Mouse (Mus musculus): ENCODE results near the gene Emc10. TPM values are rescaled to one million over a fixed set of nuclear protein-coding genes. Genes with fewer than 3 reads are reported as not detected.

Emc10 gene
- 100 to 1,000 TPM; 192 to 201 TPM for total RNA-seq (2021)
- long read RNA-seq, experiment 1, transcript Emc10-201 (8 exons, 1,662 nt): minor isoform, 53 of 307 reads
- long read RNA-seq, experiment 1, transcript Emc10-202 (7 exons, 1,872 nt): major isoform, 217 of 307 reads
- long read RNA-seq, experiment 1, partial matches to known transcripts: 18 of 307 reads
- long read RNA-seq, experiment 1, other reads (novel, unspliced or antisense): 18 of 307 reads
- long read RNA-seq, experiment 2, transcript Emc10-202 (7 exons, 1,872 nt): major isoform, 157 of 227 reads
- long read RNA-seq, experiment 2, transcript Emc10-201 (8 exons, 1,662 nt): minor isoform, 36 of 227 reads
- long read RNA-seq, experiment 2, partial matches to known transcripts: 20 of 227 reads
- long read RNA-seq, experiment 2, other reads (novel, unspliced or antisense): 10 of 227 reads

DNA sequence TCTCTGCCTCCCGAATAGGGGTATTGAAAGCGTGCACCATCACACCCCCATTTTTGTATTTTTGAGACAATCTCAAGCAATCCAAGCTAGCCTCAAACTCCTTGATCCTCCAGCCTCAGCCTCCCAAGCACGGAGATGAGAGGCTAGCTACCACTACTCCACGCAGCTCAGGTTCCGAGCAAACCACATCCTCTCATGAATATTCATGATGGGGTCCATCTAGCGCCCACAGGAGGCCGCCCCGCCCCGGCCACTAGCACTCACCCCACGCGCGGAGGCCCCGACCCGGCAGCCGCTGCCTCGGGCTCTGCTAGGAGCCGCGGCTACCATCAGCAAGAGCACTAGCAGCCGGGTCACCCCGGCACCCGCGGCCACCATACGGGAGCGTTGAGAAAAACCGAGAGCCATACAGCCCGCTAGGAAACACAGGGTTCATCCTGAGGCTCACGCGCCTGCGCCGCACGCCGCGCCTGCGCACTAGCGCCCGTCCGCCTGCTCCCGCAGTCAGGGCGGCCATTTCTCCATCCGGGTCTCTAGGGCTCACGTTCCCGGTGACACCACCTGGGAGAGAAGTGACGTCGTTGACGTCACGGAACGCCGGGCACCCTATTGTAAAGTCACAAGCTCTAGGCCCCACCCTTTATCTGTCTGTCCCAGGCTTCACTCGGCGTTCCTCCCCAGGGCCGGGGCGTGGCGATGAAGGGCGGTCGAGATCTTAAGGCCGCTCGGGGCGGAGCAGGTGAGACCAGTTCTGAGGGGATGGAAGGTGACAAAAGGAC, at the start of gene Emc10, which contains the start of gene Fam71e1:
TSS of gene Emc10 (minus strand) at position 538 of the 779 bp plus-strand sequence.
TSS of gene Fam71e1 (plus strand) at position 590 of the 779 bp plus-strand sequence.
- no peak; the same call in 1 of the 2 replicates for TF ChIP-seq CTCF (IDR thresholded peaks at IDR 0.05)

DNA sequence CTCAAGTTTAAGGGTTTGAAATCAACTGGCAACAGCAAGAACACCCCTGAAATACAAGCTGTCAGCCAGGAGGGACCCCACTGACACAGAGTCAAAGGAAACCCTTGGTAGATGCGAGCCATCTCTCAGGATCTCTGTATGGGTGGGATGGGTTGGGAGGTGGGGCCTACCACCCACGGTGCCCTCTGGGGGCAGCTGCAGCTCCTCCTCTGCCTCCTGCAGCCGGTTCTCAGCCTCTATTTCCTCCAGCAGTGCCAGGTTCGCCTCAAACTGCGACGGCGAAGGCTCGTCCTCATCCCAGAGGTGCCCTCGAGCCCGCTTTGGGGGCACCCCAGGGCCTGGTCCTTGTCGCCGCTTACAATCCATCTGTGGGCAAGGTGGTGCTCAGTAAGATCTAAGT, 46.7 kb upstream of the Emc10 start:
- intact Hi-C loops (cut with DNase I): no loop called here

More for the DNA sequence above, at the start of gene Emc10, which contains the start of gene Fam71e1:
- peak; percentile 99 for DNase-seq (ENCODE audit: extremely low spot score in 1 of 2, low spot score in 2 of 2)
- H3K4me3 ChIP-seq: peak within 1 kb of the TSS; percentile 77
- intact Hi-C loops (cut with DNase I): no loop called here
- H3K27ac ChIP-seq: peak within 1 kb of the TSS; percentile 97

GRCm38 (mm10) chr7:44542555-44542954, 46.2 kb upstream of the Emc10 start:
- Histone ChIP-seq H3K4me3 (no peak overlapping the region), H3K27ac (no peak overlapping the region)
- no peak for TF ChIP-seq CTCF (IDR thresholded peaks at IDR 0.05)
- no peak for DNase-seq (ENCODE audit: extremely low spot score in 1 of 2, low spot score in 2 of 2)
- intact Hi-C loops (cut with DNase I): no loop called here

More for the DNA sequence above, 46.7 kb upstream of the Emc10 start:
- TF ChIP-seq CTCF (IDR thresholded peaks at IDR 0.05): no peak
- Histone ChIP-seq H3K27ac (no peak overlapping the region), H3K4me3 (no peak overlapping the region)
- DNase-seq (ENCODE audit: extremely low spot score in 1 of 2, low spot score in 2 of 2): no peak

DNA sequence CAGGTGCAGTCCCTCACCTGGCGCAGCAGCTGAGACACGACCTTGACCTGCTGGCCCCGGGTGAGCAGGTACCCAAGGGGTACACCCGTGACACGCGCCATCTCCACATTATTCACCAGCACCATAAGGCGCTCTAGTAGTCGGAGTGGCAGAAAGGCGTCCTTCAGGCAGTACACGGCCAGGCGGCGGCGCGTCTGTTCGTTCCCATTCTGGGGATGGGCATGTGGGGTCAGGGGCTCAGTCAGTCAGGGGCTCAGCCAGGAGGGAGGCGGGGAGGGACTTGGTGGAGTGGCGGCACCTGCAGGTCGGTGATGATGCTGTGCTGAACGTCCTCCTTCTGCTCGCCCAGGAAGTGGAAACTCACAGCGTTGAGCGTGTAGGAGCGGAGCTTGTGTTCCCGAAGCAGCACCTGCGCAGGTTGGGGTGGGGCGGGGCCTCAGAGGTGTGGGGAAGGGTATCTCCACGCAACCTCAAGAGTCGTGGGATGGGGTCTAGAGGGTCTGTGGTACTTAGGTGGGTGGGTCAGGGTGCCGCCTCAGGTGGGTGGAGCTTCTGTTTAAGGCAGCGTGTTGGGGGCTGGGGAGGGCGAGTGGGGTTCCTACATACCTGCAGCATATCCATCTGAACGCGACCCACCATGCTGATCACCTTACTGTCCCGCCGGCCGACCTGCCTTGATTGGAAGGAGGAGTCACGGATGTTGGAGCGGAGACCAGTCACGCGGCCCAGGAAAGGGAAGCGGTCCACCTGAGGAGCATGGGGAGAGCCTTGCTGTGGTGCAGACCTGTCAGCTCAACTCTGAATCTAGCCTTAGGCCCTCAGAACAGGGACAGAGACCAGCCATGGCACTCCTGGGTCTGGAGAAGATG, 42.7 kb upstream of the Emc10 start:
- intact Hi-C loops (cut with DNase I): no loop called here
- no peak for TF ChIP-seq CTCF (IDR thresholded peaks at IDR 0.05)
- DNase-seq (ENCODE audit: extremely low spot score in 1 of 2, low spot score in 2 of 2): no peak
- Histone ChIP-seq H3K27ac (no peak overlapping the region), H3K4me3 (no peak overlapping the region)

DNA sequence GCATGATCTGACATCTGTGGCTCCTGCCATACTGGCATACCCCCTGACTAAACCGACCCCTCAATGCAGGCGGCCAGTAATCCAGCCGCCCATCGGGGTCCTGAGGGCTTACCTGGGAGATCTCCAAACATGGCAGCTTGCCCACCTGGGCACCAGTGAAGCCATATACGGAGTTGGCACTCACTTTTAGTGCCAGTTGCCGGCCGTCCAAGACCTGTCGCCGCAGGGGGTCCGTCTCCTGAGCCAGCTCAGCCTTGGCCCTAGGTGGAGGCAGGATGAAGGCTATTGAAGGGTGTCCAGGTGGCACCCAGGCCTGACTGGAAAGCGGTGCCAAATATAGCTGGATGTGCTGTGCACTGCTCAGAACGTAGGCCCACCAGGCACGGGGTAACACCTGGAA, 41.2 kb upstream of the Emc10 start:
- H3K4me3 ChIP-seq: no peak overlapping the region
- intact Hi-C loops (cut with DNase I): no loop called here
- no peak overlapping the region for H3K27ac ChIP-seq
- TF ChIP-seq CTCF (IDR thresholded peaks at IDR 0.05): no peak
- DNase-seq (ENCODE audit: extremely low spot score in 1 of 2, low spot score in 2 of 2): no peak

DNA sequence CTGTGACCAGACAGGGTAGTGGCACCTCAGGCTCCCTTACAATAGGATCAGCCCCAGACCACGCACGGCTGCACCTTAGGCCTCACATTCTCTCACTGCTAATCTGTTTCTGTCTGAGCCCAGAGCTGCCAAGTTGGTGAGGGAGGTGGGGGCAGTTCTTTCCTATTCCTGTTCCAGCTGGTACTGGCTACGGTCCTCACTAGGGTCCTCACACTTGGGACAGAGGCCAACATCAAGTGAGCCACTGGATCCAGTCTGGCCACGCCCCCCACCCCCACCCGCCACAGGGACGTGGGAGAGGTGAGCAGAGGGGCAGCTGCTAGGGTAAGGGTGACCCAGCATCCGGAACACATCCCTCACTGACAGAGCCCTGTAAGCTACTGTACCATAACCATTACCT, 40.7 kb upstream of the Emc10 start:
- intact Hi-C loops (cut with DNase I): no loop called here
- peak overlapping the region; percentile 45; the same call in 1 of the 2 replicates for H3K27ac ChIP-seq
- TF ChIP-seq CTCF (IDR thresholded peaks at IDR 0.05): no peak

DNA sequence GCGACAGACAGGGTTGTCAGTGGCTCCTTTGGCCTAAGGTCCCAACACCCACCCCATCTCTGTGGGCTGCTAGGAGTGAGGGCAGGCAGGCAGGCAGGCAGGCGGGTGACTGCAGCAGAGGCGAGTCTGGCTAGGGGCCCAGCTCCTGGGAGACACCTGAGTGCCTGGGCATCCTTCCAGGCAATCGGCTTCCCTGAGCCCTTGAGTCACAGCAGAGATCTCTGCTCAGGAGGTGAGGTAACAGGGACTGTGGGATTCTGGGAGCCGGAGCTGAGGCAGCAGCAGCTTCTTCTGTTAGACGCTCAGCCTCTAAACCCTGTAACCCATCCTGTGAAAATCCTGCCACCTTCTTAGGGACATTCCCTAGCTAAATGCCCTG, 40.2 kb upstream of the Emc10 start:
- intact Hi-C loops (cut with DNase I): no loop called here
- peak; percentile 40 to 63 for DNase-seq (ENCODE audit: extremely low spot score in 1 of 2, low spot score in 2 of 2)
- no peak for TF ChIP-seq CTCF (IDR thresholded peaks at IDR 0.05)
- no peak overlapping the region for H3K4me3 ChIP-seq
- peak overlapping the region; percentile 45 for H3K27ac ChIP-seq

More for the DNA sequence above, 40.7 kb upstream of the Emc10 start:
- no peak overlapping the region for H3K4me3 ChIP-seq
- no peak for DNase-seq (ENCODE audit: extremely low spot score in 1 of 2, low spot score in 2 of 2)

DNA sequence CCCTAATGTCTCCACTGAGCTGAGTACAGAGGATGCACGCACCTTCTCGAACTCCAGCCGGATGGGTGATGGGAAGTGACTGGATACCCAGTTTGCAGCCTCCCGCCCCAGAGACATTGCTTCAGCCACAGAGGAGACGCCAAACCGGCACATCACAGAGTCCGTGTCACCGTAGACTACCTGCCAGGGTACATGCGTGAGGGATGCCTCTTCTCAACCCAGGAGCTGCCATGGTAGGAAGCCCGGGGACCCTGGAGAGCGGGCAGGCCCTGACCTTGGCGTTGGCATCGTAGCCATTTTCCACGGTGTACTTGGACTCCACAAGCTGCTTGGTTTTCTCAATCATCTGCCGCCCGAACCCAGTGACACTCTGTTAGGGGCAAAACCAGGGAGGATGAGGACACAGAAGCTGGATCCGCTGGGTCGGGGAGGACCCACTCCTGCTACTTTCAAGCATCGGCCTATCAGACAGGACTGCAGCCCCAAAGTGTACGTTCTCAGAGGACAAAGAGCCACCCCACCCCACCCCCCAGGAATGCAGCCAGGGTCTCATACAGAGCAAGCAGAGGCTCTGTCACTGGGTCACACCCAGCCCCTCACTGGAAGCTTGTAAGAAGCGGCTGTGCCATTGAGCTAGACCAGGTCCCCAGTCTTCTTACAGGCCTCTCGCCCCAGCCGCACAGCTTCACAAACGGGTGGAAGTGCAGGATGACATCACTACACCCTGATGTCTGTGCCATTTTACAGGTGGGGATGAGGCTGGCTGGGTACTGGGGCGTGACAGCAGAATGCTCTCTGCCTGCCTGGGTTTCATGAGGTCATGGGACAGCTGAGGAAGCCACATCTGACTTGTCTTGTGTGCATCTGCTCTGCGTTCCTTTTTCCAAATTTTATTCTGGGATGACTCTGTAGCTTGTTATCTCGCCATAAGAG, 39.6 kb upstream of the Emc10 start:
- peak overlapping the region; percentile 45 for H3K27ac ChIP-seq
- intact Hi-C loops (cut with DNase I): no loop called here

DNA sequence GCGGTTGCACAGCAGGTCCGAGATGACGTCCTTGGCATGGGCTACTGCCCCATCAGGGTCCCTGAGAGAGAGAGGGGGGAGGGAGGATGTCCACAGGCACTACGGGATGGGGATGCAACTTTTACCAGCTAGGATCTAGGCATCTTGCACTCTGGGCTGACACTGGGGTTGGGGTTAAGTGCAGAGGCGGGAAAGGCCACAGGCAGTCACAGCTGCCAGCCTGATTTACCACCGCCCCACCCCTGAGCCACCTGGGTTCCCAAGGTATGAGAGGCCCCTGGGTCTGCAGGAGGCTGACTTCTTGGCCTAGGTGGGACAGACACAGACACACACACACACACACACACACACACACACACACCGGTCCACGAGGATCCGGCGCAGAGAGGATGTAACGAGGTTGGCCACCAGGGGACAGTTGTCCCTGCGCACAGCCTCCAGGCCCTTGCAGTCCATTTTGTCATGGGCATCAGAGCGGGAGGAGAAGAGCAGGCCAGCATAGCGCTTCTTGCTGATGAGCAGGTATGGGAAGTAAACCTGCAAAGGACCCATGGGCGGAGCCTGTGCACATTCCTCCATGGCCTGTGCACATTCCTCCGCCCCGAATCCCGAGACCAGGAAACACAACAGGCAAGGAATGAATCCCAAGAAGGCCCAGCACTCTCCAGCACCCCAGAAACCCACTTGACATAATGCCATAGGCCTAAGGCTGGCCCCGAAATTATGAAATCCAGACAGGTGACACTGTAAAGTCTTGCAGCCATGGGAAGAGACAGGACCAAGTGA, 38.5 kb upstream of the Emc10 start:
- DNase-seq (ENCODE audit: extremely low spot score in 1 of 2, low spot score in 2 of 2): no peak
- intact Hi-C loops (cut with DNase I): no loop called here
- Histone ChIP-seq H3K27ac (no peak overlapping the region), H3K4me3 (no peak overlapping the region)
- no peak; the same call in 1 of the 2 replicates for TF ChIP-seq CTCF (IDR thresholded peaks at IDR 0.05)

More for the DNA sequence above, 39.6 kb upstream of the Emc10 start:
- TF ChIP-seq CTCF (IDR thresholded peaks at IDR 0.05): no peak
- H3K4me3 ChIP-seq: no peak overlapping the region
- DNase-seq (ENCODE audit: extremely low spot score in 1 of 2, low spot score in 2 of 2): no peak

DNA sequence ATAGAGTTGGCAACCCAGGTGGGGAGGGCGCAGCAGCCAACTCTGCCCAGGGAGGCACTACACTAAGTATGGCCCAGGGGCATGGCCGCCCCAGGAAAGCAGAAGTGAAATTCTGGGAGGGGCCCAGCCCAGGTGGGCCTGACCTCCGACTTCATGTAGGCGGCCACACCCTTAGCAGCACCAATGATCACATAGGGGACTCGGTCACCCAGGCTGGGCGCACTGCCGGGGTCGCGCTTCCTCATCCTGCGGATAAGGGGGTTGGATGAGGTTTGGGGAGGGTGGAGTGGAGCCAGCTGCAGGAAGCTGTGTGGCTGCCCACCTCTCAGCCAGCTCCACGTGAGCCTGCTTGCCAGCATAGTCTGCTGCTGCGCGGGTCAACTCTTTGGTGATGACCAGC, 37.9 kb upstream of the Emc10 start:
- Histone ChIP-seq H3K27ac (no peak overlapping the region), H3K4me3 (no peak overlapping the region)
- no peak for TF ChIP-seq CTCF (IDR thresholded peaks at IDR 0.05)
- DNase-seq (ENCODE audit: extremely low spot score in 1 of 2, low spot score in 2 of 2): no peak
- intact Hi-C loops (cut with DNase I): no loop called here

Measured in left cerebral cortex, adult 2 months (tissue).